Mouse (Mus musculus): ENCODE results near the gene Rnf44. TPM values are rescaled to one million over a fixed set of nuclear protein-coding genes. Genes with fewer than 3 reads are reported as not detected.

Rnf44 gene
- polyA plus RNA-seq (2015; fragmentation: Nextera tagmentation; extraction: Ambion mirVana) = 44.6 and 49.6 TPM in 2 replicates

- H3K4me3 ChIP-seq (ENCODE audit: low read depth, low read length) = peak within 1 kb of the TSS; percentile 96
- H3K4me1 ChIP-seq (replicated peaks; ENCODE audit: control insufficient read depth, insufficient read depth) = peaks cover 9% of the 10 kb centered on the region
- no peaks in the 10 kb centered on the region for H3K36me3 ChIP-seq (ENCODE audit: control insufficient read depth, insufficient read depth, low read length)
- H3K4me2 ChIP-seq (replicated peaks; ENCODE audit: low read depth) = peak within 1 kb of the TSS; percentile 88
- H3K9me3 ChIP-seq (ENCODE audit: control insufficient read depth, low read length) = no peaks in the 10 kb centered on the region
- ATAC-seq (ENCODE audit: low FRiP score, low TSS enrichment) = peak; percentile 98
- WGBS = under 1% methylated on average over 73 of the region's 92 CpGs
- peak within 1 kb of the TSS; percentile 94 for H3K27ac ChIP-seq (replicated peaks)
- H3K27me3 ChIP-seq (ENCODE audit: control insufficient read depth, insufficient read depth, low read length) = no peaks in the 10 kb centered on the region
- peak; percentile 100 for DNase-seq (ENCODE audit: low spot score)
- H3K9ac ChIP-seq (ENCODE audit: low read length) = peak within 1 kb of the TSS; percentile 94
- TF ChIP-seq EP300 (optimal IDR thresholded peaks at IDR 0.05) (peak; percentile 93), CTCF (IDR thresholded peaks at IDR 0.05; ENCODE audit: low read depth) (no peak)
Observed at GRCm38 (mm10) chr13:54693558-54694347, at the start of gene Rnf44. Rnf44 (minus strand) TSS chr13:54693907.

- Histone ChIP-seq H3K4me1 (replicated peaks; ENCODE audit: control insufficient read depth, insufficient read depth) (no peaks in the 10 kb centered on the region), H3K4me3 (ENCODE audit: low read depth, low read length) (peak overlapping the region; percentile 37), H3K27me3 (ENCODE audit: control insufficient read depth, insufficient read depth, low read length) (peaks cover 22% of the 10 kb centered on the region), H3K9me3 (ENCODE audit: control insufficient read depth, low read length) (no peaks in the 10 kb centered on the region), H3K36me3 (ENCODE audit: control insufficient read depth, insufficient read depth, low read length) (no peaks in the 10 kb centered on the region), H3K4me2 (replicated peaks; ENCODE audit: low read depth) (peak overlapping the region; percentile 54), H3K27ac (replicated peaks) (no peak overlapping the region), H3K9ac (ENCODE audit: low read length) (no peak overlapping the region)
- DNase-seq (ENCODE audit: low spot score) (no peak), ATAC-seq (ENCODE audit: low FRiP score, low TSS enrichment) (no peak)
- WGBS = 4% methylated on average over 32 of the region's 34 CpGs
- peak; percentile 3; the same call in 1 of the 2 replicates for TF ChIP-seq CTCF (IDR thresholded peaks at IDR 0.05; ENCODE audit: low read depth)
- no peak for TF ChIP-seq EP300 (optimal IDR thresholded peaks at IDR 0.05)
Observed at GRCm38 (mm10) chr13:54738213-54738601, 44.5 kb upstream of the Rnf44 start.

- H3K4me1 ChIP-seq (replicated peaks; ENCODE audit: control insufficient read depth, insufficient read depth) = no peaks in the 10 kb centered on the region
- peaks cover 22% of the 10 kb centered on the region for H3K27me3 ChIP-seq (ENCODE audit: control insufficient read depth, insufficient read depth, low read length)
- DNase-seq (ENCODE audit: low spot score) (peak; percentile 53), ATAC-seq (ENCODE audit: low FRiP score, low TSS enrichment) (peak; percentile 70)
- peak overlapping the region; percentile 37 for H3K4me3 ChIP-seq (ENCODE audit: low read depth, low read length)
- no peaks in the 10 kb centered on the region for H3K36me3 ChIP-seq (ENCODE audit: control insufficient read depth, insufficient read depth, low read length)
- no peak overlapping the region for H3K9ac ChIP-seq (ENCODE audit: low read length)
- TF ChIP-seq CTCF (IDR thresholded peaks at IDR 0.05; ENCODE audit: low read depth) = no peak
- no peak for TF ChIP-seq EP300 (optimal IDR thresholded peaks at IDR 0.05)
- H3K4me2 ChIP-seq (replicated peaks; ENCODE audit: low read depth) = peak overlapping the region; percentile 54
- H3K9me3 ChIP-seq (ENCODE audit: control insufficient read depth, low read length) = no peaks in the 10 kb centered on the region
- WGBS = under 1% methylated on average over 65 of the region's 87 CpGs
- no peak overlapping the region for H3K27ac ChIP-seq (replicated peaks)
Observed at GRCm38 (mm10) chr13:54737488-54738212, 43.9 kb upstream of the Rnf44 start.

GRCm38 (mm10) chr13:54736931-54737330 lies 43.2 kb upstream of the Rnf44 start:
- DNase-seq (ENCODE audit: low spot score) (no peak), ATAC-seq (ENCODE audit: low FRiP score, low TSS enrichment) (no peak)
- Histone ChIP-seq H3K4me1 (replicated peaks; ENCODE audit: control insufficient read depth, insufficient read depth) (no peaks in the 10 kb centered on the region), H3K9me3 (ENCODE audit: control insufficient read depth, low read length) (no peaks in the 10 kb centered on the region), H3K36me3 (ENCODE audit: control insufficient read depth, insufficient read depth, low read length) (no peaks in the 10 kb centered on the region), H3K4me3 (ENCODE audit: low read depth, low read length) (no peak overlapping the region), H3K4me2 (replicated peaks; ENCODE audit: low read depth) (no peak overlapping the region; the same call in 1 of the 2 replicates), H3K9ac (ENCODE audit: low read length) (no peak overlapping the region), H3K27me3 (ENCODE audit: control insufficient read depth, insufficient read depth, low read length) (peaks cover 22% of the 10 kb centered on the region), H3K27ac (replicated peaks) (no peak overlapping the region)
- 27% methylated on average over 3 of the region's 3 CpGs for WGBS
- no peak for TF ChIP-seq EP300 (optimal IDR thresholded peaks at IDR 0.05)
- TF ChIP-seq CTCF (IDR thresholded peaks at IDR 0.05; ENCODE audit: low read depth) = no peak

GRCm38 (mm10) chr13:54726131-54726530 lies 32.4 kb upstream of the Rnf44 start:
- H3K9me3 ChIP-seq (ENCODE audit: control insufficient read depth, low read length) = 0 out of 2 replicates have a peak, but pooled peaks cover 2% of the 10 kb centered on the region
- H3K4me2 ChIP-seq (replicated peaks; ENCODE audit: low read depth) = no peak overlapping the region
- no peaks in the 10 kb centered on the region for H3K27me3 ChIP-seq (ENCODE audit: control insufficient read depth, insufficient read depth, low read length)
- no peak overlapping the region for H3K27ac ChIP-seq (replicated peaks)
- WGBS = 51% methylated on average over 11 of the region's 11 CpGs
- no peak for TF ChIP-seq CTCF (IDR thresholded peaks at IDR 0.05; ENCODE audit: low read depth)
- no peaks in the 10 kb centered on the region for H3K4me1 ChIP-seq (replicated peaks; ENCODE audit: control insufficient read depth, insufficient read depth)
- H3K36me3 ChIP-seq (ENCODE audit: control insufficient read depth, insufficient read depth, low read length) = no peaks in the 10 kb centered on the region
- H3K4me3 ChIP-seq (ENCODE audit: low read depth, low read length) = no peak overlapping the region
- ATAC-seq (ENCODE audit: low FRiP score, low TSS enrichment) (no peak), DNase-seq (ENCODE audit: low spot score) (no peak)
- H3K9ac ChIP-seq (ENCODE audit: low read length) = no peak overlapping the region
